ENCODE assay signal across 15 mouse cellular contexts in the genomic region with DNA sequence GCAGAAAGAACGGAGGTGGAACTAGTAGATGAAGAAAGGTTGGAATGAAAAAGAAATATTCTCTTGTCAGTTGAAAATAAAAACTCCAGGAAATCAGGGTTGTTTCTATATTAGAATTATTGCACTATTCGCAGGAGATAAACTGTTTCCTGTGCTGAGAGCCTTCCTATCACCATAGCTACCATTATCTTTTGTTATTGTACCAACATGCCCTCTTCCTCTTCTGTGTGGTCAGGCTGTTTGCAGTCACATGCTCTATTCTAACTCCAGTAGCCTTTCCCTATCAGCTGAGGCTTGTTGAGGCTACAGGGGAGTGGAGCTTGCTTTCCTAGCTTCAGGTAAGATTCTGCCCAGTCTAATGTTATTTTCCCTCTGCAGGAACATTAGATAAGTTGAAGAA.
A peak's percentile ranks its signal among the peaks of the same experiment; 100 is the strongest.
DNase-seq lines count a peak whose midpoint lies in the region; ATAC-seq lines count a peak whose summit lies in the region.
"Had no signal": no experiment of that assay in that cellular context is flagged by ENCODE, and none has a peak within 500 bp of the region (broad histone marks: within the 10 kb centered on the region; RNA-seq: fewer than 3 reads in every experiment).

No protein-coding gene starts in this region.

- H3K4me3 ChIP-seq in heart, embryonic 10.5 days = no peak overlapping the region
- no peak overlapping the region for H3K4me3 ChIP-seq in lung, embryonic 16.5 days (ENCODE audit: low read length)
- H3K4me3 ChIP-seq in megakaryocyte, embryonic 14.5 days (replicated peaks) = peak overlapping the region; percentile 47
- H3K4me3 ChIP-seq: embryonic facial prominence, embryonic 10.5 days; neural tube, embryonic 13.5 days had no signal

- no peaks in the 10 kb centered on the region for H3K36me3 ChIP-seq in heart, embryonic 10.5 days
- no peaks in the 10 kb centered on the region for H3K36me3 ChIP-seq in lung, embryonic 16.5 days (ENCODE audit: control insufficient read depth, insufficient read depth, low read length)
- H3K36me3 ChIP-seq in megakaryocyte, embryonic 14.5 days (replicated peaks; ENCODE audit: low read length) = no peaks in the 10 kb centered on the region
- H3K36me3 ChIP-seq: embryonic facial prominence, embryonic 10.5 days; neural tube, embryonic 13.5 days had no signal

- peaks cover 6% of the 10 kb centered on the region; the same call in 1 of the 2 replicates for H3K4me1 ChIP-seq in heart, embryonic 10.5 days
- peaks cover 11% of the 10 kb centered on the region for H3K4me1 ChIP-seq in lung, embryonic 16.5 days (replicated peaks; ENCODE audit: control insufficient read depth, insufficient read depth, low read length)
- H3K4me1 ChIP-seq in megakaryocyte, embryonic 14.5 days = peaks cover 46% of the 10 kb centered on the region
- H3K4me1 ChIP-seq: embryonic facial prominence, embryonic 10.5 days; neural tube, embryonic 13.5 days had no signal

- H3K9me3 ChIP-seq in heart, embryonic 10.5 days = no peaks in the 10 kb centered on the region
- no peaks in the 10 kb centered on the region for H3K9me3 ChIP-seq in lung, embryonic 16.5 days (ENCODE audit: control insufficient read depth, low read length)
- no peaks in the 10 kb centered on the region for H3K9me3 ChIP-seq in megakaryocyte, embryonic 14.5 days
- H3K9me3 ChIP-seq: embryonic facial prominence, embryonic 10.5 days; neural tube, embryonic 13.5 days had no signal

- H3K27ac ChIP-seq in heart, embryonic 10.5 days = peak overlapping the region; percentile 13; the same call in 1 of the 2 replicates
- peak overlapping the region; percentile 70 for H3K27ac ChIP-seq in lung, embryonic 16.5 days (ENCODE audit: low read length)
- H3K27ac ChIP-seq: embryonic facial prominence, embryonic 10.5 days; macrophage; neural tube, embryonic 13.5 days; stomach, postnatal 0 days had no signal

- whole genome bisulfite sequencing in heart, embryonic 10.5 days = 61% methylated on average over 2 of the region's 2 CpGs
- WGBS in lung, embryonic 16.5 days = 28% methylated on average over 2 of the region's 2 CpGs

- peak; percentile 84 for ATAC-seq in lung, embryonic 16.5 days (ENCODE audit: low read depth)

- intact Hi-C loops in heart, postnatal 25 days (cut with DNase I) = no loop called here

- no peak overlapping the region for H3K9ac ChIP-seq in lung, embryonic 16.5 days (ENCODE audit: low read length)
- H3K9ac ChIP-seq: neural tube, embryonic 13.5 days had no signal

- H3K4me2 ChIP-seq in lung, embryonic 16.5 days (ENCODE audit: low read depth, low read length) = no peak overlapping the region
- H3K4me2 ChIP-seq: neural tube, embryonic 13.5 days had no signal

- H3K27me3 ChIP-seq in heart, embryonic 10.5 days (ENCODE audit: insufficient read depth, poor library complexity, severe bottlenecking) = no peaks in the 10 kb centered on the region
- H3K27me3 ChIP-seq in lung, embryonic 16.5 days (ENCODE audit: control insufficient read depth, insufficient read depth, low read depth, low read length) = no peaks in the 10 kb centered on the region
- H3K27me3 ChIP-seq in megakaryocyte, embryonic 14.5 days (replicated peaks) = no peaks in the 10 kb centered on the region
- H3K27me3 ChIP-seq: neural tube, embryonic 13.5 days had no signal

- DNase-seq in heart, embryonic 10.5 days (ENCODE audit: low spot score) = no peak
- DNase-seq in heart, postnatal 25 days (ENCODE audit: low spot score) = no peak
- no peak for DNase-seq in lung, postnatal 25 days (ENCODE audit: low spot score)
- peak; percentile 10 for DNase-seq in liver
- no peak for DNase-seq in cerebellum, adult 9-10 months
- DNase-seq in thymus, postnatal 10 days (ENCODE audit: low spot score in 2 of 2) = no peak
- DNase-seq: adrenal gland, adult 8-10 months; cerebellum, adult 9-11 months; layer of hippocampus, adult 9-11 months had no signal
